Mouse (Mus musculus): ENCODE data around the gene Itga11.

GRCm38 (mm10) chr9:62646721-62647183 is 30.9 kb upstream of the Itga11 start:
- TF ChIP-seq TAL1 (IDR thresholded peaks at IDR 0.05; ENCODE audit: low read length) (no peak), GATA1 (IDR thresholded peaks at IDR 0.05; ENCODE audit: low read length) (no peak)

Data from erythroblast, embryonic 14.5 days (primary cell).